Mouse (Mus musculus) right cerebral cortex, adult 18-20 months (tissue): Measurements from ENCODE around the gene Slx4ip.

Source experiments
- DNase-seq: peaks from one replicate; pipeline ENCODE4 v3.0.0; 2022; ENCODE audit warnings: mixed read lengths

Slx4ip gene

DNA sequence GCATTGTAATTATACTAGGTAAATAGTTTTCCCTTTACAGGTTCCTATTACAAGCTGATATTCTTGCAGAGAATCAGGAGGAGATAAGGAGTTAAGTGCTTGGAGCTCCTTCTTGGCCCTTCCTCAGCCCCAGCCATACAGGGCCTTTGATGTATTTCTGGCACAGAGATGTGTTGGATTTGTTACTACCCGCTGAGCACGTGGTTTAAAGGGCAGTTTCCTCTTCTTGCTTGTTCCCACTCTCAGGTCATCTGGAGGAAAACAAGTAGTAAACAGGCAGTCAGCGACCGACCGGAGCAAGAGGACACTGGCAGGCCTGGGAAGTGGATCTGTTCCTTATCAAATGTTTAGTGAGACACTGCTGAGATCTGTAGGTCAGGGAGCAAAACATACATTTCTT lies 56.9 kb downstream of the Slx4ip start:
- no peak for DNase-seq

DNA sequence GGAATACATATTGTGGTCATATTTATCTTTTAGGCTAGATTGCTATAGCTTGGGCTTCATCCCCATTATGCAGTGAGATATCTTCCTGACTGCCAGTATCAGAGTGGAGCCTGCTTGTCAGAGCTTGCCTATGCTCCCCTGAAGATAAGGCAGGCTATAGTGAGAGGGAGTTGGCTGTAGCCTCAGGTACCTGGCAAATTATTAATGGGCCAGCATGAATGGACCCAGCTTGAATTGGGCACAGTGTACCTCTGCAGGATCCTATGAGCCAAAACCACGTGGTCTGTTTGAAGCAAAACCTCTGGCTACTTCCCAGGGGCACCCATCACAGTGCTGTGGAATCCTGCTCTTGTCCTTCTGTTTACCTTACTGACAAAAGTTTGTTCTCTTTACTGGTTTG lies 61.2 kb downstream of the Slx4ip start:
- DNase-seq: no peak

DNA sequence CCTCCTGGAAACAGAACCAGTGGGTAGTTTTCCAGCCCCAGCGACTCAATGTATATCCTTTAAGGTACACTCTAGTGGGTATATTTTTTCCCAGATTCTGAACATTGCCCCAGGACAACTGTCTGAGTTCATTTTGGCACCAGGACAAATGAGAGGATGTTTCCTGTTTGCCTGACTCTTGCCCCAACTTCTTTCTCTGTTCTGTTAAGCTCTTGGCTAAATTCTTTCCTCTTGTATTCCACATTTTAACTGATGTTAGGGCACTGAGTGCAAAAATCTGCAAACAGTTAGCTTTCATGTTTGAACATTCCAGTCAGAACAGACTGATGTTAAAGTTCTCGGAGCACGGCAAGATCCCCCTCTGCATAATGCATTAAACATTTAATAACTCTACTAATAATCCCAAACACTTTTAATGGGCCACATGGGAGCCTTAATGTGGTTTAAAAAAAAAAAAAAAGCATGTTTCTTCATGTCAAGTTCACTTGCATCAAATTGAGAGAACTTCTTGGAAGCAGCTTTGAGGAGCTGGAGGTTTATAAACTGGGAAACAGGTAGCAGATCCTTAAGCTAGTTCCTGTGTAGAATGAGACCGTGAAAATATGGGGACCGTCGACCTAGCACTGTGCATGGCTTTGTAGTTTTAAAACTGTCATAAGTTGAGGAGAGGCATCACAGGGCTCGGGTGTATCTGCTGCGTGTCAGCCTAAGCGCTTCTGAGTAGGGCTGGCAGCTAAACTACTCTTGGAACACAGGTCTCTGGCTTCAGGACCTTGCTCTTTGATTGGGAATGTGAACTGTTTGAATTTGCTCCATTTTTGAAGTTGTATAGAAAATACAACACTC lies 64.9 kb downstream of the Slx4ip start:
- no peak for DNase-seq

DNA sequence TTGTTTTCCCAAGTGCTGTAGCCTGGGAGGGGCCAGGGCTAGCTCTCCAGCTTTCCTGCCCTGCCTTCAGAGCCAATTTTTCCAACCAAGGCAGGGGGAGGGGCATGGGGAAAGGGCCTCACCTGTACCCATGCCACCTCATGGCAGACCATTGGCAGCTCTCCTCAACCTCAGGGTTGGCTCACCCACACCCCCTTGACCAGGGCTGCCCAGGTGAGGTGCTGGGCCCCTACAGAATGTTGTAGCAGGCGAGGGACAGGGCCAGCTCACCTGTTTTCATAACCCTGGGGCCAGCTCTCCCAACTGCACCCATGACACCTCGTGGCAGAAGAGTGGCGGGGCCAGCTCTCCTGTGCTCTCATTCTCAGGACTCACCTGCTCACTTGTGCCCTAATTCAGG lies 67.7 kb downstream of the Slx4ip start:
- DNase-seq: no peak

DNA sequence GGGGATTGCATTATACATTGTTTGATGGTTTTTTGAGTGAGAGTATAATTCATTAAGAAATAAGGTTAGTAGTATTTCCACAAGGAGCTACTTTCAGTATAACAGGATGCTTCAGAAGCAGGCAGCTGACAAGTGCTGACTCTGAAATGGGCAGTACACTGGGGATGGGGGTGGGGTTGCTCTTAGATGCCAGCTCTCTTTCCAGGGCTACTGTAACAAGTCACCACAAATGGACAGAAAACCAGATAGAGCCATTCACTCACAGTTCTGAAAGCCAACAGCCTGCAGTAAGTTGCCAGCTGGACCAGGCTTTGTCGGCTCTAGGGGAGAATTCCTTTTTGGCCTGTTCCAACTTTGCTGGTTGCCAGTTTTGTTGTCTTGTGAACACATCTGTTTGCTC lies 84.8 kb downstream of the Slx4ip start:
- DNase-seq: no peak

DNA sequence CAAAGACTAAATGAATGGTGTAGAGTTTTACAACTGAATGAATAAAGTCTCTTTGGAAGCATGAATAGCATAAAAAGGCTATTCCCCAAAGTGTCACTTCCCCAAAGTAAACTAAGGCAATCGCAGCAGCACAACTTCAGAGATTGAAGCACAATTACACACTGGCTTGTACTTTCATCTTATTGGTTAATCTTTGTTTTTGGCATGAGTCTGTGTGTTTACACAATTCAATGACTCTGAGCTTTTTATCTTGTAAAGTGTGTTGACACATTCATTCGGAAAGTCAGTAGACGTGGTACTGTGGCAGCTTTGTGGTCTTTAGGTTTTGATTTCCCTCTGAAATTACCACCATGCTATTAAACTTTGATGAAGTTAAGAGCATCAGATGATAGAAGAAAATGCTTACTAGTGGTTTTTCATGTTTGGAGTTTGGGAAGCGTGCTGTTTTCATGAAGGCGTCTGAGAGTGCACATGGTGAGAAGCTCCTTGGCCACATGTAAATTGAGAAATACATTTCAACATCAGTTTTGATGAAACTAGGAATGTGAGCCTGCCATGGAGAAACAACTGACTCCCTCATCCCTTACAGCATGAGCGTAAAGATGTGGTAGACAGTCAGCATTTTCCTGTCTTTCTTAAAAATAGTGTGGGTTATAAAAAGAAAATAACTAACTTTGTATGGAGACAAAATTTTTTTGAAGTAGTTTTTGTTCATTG lies 88.2 kb downstream of the Slx4ip start:
- no peak for DNase-seq

DNA sequence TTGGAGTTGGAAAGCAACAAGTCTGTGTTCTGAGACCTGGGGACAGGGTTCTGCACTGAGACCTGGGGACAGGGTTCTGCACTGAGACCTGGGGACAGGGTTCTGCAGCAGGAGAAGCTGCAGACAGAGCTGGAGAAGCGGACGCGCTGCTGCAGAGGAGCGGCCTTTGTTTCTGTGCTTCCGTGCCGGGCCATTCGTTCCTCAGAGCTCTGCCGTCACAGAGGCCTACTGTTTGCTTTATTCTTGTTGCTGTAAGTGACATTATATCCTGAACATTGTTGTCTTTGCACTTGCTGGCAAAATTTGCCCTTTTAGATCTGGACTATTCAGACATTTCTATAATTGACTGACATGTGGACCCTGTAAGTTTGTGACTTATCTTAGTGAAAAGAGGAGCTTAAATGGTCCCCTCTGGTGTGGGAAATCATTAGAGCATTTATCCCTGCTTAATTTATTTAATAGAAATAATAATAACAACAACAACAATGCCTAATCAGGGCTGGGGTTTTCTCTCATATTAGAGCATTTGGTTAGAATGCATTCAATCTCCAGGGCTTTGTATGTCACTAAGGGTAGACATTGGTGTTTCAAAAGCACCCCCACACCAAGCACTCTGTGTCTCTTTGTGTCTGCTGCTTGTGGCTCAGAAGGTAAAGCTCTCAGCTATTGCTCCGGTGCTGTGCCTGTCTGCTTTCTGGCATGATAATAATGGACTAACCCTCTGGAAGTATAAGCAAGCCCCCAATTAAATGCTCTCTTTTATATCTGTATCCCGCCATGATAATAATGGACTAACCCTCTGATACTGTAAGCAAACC lies 90.3 kb downstream of the Slx4ip start:
- DNase-seq: no peak

DNA sequence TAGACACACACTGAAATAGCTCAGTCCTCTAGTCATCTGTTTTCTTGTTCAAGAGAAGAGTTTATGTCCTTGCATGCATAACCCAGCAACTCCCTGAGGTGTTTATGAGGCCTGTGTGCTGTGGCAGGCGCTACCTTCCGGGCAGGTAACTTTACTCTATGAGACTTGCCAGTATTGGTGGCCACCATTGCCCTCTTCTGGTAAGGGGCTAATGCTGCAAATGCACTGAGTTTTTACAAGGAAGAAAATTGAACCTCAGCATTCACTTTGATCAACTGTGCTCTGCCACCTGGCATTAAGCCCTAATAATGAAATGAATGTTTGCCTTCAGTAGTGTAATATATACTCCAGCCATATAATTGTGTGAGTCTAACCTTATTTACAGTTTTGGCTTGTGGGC lies 92.9 kb downstream of the Slx4ip start:
- no peak for DNase-seq

DNA sequence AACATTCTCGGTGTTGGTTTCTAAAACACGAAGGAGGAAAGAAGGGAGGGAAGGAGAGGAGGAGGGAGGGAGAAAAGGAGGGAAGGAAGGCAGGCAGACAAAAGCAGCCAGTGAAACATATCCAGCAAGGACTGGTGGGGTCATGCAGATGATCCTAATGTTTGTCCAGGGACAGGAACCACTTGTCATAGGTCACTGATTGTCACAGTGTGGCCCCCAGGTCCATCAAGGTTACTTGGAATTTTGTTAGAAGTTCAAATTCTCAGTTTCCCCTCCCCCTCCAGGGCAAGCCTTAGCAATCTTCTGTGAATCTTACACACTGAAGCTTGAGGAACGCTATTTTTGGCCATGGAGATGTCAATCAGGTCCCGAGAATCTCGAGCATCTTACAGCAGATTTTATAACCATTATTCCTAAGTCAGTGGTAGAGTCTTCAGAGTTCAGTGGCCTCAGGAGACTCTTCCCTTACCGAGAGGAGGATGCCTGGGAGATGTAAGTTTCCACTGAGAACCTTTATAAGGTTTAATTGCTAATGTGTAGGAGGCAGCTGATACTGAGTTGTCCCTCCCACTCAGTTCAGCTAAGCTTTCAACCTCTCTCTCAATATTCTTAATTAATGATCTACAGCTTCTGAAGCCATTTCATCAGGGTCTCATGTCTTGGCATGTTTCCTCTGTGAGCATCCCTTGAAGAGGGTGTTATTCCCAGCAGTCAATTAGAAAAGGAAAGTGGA lies 95.1 kb downstream of the Slx4ip start:
- DNase-seq: no peak

DNA sequence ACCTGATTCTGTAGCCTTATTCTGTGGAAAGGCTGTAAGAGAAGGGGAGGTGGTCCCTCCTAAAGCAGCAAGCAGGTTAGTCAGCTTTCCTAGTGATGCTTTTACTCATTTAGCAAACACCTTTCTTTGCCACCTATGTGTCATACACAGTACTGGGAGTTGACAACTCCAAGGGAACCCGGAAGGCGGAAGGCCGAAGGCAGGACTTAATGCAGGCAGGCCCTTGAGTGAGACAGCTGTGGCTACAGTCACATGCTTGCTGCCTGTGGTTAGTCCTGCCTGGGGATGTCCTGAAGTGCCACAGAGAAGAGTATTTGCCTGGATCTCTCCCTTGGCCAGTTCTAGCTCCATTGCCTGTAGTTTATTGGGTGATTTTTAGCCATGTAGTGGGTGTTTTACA lies 102.1 kb downstream of the Slx4ip start:
- DNase-seq: no peak

DNA sequence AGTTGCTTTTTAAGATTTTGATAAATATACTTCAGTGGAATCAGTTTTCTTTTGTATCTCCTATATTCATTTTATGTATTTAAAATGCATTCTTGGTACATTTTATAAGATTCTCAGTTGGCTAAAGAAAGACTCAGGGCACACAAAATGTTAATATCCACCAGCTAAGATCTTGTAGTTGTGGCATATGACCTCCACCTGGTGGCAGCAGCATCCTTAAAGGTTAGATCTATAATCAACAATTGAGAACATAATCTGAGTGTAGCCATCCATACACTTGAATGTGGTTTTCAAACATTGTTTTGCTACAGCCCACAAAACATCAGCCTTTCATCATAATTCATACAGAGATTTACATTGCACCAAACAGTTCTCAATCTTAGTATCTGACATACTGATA lies 106.1 kb downstream of the Slx4ip start:
- no peak for DNase-seq

DNA sequence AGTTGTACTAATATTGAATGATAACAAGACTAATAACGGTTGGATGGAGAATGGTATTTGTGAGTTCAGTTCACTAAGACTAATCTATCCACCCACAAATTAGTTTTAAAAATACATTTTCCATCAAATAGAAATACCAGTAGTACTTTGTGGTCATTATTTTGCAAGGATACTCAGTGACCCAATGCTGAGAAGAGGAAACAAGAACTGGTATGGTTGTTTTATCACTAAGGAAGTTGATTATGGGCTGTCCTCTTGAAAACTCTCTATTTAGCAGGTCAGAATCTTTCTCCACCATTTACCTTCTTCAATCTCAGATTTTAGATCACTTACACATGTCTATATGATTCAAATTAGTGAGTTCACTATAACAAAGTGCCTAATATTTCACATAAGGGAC lies 111.0 kb downstream of the Slx4ip start:
- DNase-seq: no peak

DNA sequence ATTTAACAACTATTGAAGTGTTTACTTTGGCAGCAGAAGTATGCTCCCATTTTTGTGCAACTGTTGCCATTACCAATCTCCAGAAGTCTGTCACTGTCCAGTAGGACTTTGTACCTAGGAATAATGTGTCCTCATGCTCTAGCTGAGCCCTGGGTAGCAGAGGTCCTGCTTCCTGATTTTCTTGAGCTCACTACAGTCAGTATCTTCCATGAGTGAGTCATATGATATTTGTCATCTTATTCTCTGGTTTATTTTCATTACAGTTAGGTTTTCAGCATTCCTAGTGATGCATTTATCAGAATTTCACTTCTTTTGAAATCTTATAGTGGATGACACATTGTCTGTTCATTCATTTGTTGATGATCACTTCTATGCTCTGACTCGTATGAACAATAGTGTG lies 115.6 kb downstream of the Slx4ip start:
- DNase-seq: no peak

DNA sequence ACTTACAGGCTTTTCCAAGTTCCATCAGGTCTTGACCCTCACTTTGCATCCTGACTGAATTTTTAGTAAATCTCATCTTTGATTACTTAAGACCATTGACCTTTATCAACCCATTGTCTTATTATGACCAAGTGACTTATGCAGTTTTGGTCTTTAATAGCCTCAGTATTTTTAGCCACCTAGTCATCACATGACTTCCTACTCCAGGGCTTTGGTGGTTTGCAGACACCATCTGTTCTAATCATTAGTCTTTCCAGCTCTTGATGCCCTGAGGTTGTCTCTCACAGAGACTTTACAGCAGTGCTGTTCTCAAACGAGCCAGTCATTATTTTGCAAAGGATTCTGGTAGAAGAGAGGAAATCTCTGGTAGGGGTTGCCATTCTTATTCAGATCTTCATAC lies 121.0 kb downstream of the Slx4ip start:
- DNase-seq: no peak

DNA sequence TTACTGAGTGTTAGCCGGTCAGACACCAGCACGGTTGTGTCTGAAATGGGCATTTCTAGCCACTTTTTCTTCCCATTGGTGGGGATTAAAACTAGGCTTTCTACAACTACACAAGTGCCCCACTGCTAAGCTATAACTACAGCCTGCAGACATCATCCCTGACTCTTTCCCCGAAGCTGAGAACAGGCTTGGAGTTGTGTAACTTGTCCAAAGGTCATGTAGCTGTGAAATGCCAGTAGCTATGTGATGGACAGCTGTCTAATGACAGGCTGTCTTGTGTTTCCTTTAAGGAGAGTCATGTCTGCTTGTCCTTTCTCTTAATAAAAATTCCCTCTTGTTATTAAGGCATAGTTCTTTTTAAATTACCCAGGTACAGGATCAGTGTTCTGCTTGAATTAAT lies 122.1 kb downstream of the Slx4ip start:
- no peak for DNase-seq

DNA sequence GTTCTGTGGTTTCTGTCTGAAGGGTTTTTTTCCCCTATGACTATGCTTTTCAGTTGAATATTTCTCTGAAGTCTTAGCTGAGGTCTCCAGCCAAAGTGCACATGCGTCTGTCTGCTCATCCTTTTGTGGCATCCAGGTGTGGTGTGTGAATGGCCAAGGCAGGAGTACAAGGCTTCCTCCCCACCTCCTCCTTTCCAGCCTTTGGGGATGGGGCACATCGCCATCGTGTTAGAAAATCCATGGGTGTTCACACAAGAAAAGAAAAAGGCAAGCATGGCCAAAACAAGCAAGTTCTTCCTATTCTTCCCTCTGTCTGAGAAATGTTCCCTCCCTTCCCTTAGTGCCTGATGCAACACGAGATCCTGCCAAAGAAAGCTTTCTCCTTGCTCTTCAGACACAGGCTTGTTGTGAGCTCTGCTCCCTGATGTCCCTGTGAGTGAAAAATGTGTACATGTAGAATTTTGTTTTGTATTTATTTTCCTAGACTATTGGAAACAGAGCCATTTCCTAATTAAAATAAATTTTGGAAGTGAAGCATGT lies 122.9 kb downstream of the Slx4ip start:
- DNase-seq: no peak

DNA sequence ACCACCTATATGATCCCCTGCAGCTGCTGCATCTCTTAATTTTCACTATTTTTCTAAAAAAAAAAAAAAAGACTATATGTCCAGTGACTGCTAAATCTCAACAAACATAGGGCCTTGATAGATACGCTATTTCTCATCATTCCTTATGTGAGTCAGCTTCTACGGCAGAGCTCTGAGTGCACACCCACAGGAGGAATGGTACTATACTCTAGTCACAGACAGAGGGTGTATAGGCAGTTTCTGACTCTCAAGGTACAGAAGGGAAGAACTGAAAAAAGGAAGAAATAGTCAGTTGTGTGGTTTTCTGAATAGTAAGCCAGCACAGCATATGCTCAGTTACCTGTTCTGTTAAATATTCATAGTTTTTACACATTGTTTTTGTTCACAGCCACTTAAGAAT lies 123.4 kb downstream of the Slx4ip start:
- peak; percentile 30 for DNase-seq

DNA sequence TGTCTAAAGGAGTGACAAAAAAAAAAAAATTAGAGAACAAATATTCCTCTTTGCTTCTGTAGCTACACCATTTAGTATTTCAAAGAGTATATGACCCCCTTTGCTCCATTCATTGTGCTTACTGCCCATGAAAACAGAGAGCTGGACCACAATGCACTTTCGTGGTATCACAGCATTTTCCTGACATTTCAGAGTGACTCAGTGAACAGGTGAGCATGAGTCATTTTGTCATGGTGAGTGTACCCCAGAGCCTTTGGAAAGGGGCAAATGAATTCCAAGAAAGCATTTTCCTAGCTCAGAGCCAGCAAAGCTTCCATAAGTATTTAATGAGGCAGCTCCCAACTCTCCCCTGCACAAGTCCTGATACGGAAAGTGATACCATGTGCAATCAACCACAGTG lies 153.1 kb downstream of the Slx4ip start:
- DNase-seq: no peak

DNA sequence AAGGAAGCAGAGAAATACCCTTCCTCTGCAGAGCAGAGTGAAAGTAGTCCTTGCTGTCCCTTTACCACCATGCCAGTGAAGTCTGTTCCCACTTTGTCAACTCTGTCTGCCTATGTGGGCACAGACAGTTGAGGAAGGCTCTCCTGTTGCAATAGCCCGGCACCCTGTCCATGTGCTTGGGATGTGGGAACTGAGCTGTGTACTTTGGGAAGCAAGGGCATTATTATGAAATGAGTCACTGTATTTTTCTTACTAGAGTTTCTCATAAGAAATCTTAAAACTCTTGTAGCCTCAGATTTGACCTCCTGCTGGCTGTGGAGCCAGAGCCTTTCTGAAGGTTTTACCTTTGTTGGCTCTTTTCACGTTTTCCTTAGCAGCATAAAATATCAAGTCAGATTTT lies 158.3 kb downstream of the Slx4ip start:
- DNase-seq: no peak

DNA sequence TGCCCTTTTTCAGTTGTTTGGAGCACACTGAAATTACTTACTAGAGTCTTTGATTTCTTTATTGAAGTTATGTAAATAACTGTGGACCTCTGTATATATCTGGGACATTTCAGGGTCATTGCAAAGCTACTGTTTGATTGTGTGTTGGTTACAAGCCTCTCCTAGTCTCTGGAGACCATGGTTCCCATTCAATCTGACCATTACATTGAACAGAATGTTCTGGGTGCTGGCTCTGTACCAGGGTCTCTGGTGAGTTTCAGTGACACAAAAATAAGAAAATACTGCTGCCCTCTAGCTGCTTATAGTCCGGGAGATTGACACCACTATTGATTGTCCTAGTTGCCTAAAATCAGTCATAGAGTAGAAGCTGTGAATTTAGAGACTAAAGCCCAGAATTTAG lies 158.9 kb downstream of the Slx4ip start:
- no peak for DNase-seq

DNA sequence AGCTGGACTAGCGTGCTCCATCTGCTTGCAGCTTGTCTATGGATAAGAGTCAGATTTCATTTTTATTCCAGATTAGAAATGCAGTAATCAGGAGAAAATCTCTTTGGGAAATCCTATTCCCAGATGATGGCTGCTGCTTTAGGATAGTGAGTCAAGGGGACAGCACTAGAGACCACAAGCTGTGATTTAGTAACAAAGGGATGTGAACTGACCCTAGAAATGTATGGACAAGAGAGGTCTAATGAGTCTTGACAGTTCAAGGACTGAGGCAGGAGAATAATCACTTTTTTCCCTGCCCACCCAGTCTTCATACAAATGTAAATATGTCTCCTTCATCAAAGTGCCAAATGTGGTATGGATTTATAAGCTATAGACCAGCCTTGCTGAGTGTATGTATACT lies 172.8 kb downstream of the Slx4ip start:
- DNase-seq: no peak

DNA sequence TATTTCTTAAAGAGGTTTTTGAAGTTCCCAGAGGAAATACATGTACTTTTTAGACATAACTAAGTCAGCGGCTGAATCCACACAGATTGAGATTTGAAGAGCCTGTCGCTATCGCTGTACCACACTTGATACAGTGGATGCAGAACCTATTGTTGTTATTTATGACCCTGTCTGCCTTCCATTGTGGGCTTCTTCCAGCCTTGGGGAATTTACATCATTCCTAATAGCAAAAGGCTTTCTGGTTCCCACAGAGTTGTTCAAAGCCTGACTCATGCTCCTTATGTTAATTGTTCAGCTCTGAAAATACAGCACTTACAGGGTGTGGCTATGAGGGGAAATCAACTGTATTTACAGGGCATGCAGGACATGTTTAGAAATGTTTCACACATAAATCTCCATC lies 173.5 kb downstream of the Slx4ip start:
- no peak for DNase-seq
